Mouse (Mus musculus) small intestine, adult 2 months (tissue): Measurements from ENCODE around the gene Tex13c2. TPM values are rescaled to one million over a fixed set of nuclear protein-coding genes. Genes with fewer than 3 reads are reported as not detected.

Experiments
- H3K27ac ChIP-seq: fragments of 200-500 bp; 2 replicates; pipeline ENCODE4 v1.5.1; 2012; ENCODE audit warnings: low read depth, low read length, control low read depth, inconsistent platforms; ENCODE audit not compliant: insufficient read depth
- H3K27me3 ChIP-seq: fragments of 200-500 bp; 2 replicates; pipeline ENCODE4 v1.6.1; 2012; ENCODE audit warnings: mild to moderate bottlenecking, moderate library complexity, low read length, inconsistent platforms; ENCODE audit not compliant: control insufficient read depth, insufficient read depth
- H3K36me3 ChIP-seq: fragments of 200-500 bp; 2 replicates; pipeline ENCODE4 v1.6.1; 2012; ENCODE audit warnings: mild to moderate bottlenecking, low read length, control low read depth, inconsistent platforms; ENCODE audit not compliant: control insufficient read depth, insufficient read depth
- H3K4me1 ChIP-seq: fragments of 200-500 bp; 2 replicates; pipeline ENCODE4 v1.6.1; 2012; ENCODE audit warnings: low read length, inconsistent platforms, mixed read lengths; ENCODE audit not compliant: control insufficient read depth, insufficient read depth, insufficient read length
- H3K4me3 ChIP-seq: fragments of 200-500 bp; 2 replicates; pipeline ENCODE4 v1.5.1; 2012; ENCODE audit warnings: low read depth, mild to moderate bottlenecking, control low read depth, inconsistent platforms, low read length, moderate library complexity
- CTCF ChIP-seq: fragments of 200-500 bp; IDR thresholded peaks from 2 replicates; pipeline ENCODE4 v1.5.1; 2012; ENCODE audit warnings: low read depth, mild to moderate bottlenecking, control low read depth, inconsistent platforms, low read length, moderate library complexity, mixed read lengths; ENCODE audit not compliant: insufficient replicate concordance, insufficient read length; ENCODE audit errors: extremely low read depth
- POLR2A ChIP-seq: fragments of 200-500 bp; IDR thresholded peaks from 2 replicates; pipeline ENCODE4 v1.6.1; 2012; ENCODE audit warnings: low read depth, mild to moderate bottlenecking, control low read depth, inconsistent platforms, low read length, moderate library complexity
- WGBS: fragments of 180-500 bp; shearing (Covaris S2); methylation state at CpG from one replicate; pipeline ENCODE4 v1.1.7; 2018; 5-methylcytosine and 5-hydroxymethylcytosine counted together
- polyA plus RNA-seq: library from polyadenylated mRNA; depleted of rRNA; stranded (reverse); fragments of >200 nt; gene quantifications from 2 replicates; pipeline ENCODE4 v1.2.3, GENCODE M21; 2012; rRNA removed

Gene Tex13c2
- polyA plus RNA-seq, 1 experiment: not detected

DNA sequence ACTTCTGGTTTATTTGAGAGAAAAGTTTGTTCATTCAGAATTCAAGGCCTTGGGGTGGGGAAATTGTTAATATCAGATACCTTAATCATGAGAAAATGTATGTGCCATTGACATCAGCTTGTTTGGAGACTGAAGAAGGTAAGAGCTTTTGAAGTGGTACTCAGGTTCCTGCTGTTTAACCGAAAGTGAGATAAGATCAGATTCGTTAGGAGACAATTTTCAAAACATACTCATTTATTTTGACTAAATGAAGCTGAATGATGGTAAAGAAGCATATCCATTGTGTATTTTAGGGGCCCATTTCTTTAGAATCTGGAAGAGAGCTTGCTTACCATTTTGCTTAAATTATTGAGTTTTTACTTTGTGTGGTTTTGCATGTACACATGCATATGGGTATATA is 21.6 kb downstream of the Tex13c2 start:
- WGBS: 77% methylated on average over 2 of the region's 2 CpGs
- no peaks in the 10 kb centered on the region for H3K4me1 ChIP-seq
- no peak for TF ChIP-seq POLR2A
- no peak for TF ChIP-seq CTCF
- H3K4me3 ChIP-seq: no peak overlapping the region
- H3K27me3 ChIP-seq: no peaks in the 10 kb centered on the region
- no peak overlapping the region for H3K27ac ChIP-seq
- no peaks in the 10 kb centered on the region for H3K36me3 ChIP-seq

- Histone ChIP-seq H3K27ac (no peak overlapping the region), H3K27me3 (no peaks in the 10 kb centered on the region)
- TF ChIP-seq POLR2A (no peak), CTCF (no peak)
Measured at GRCm38 (mm10) chrX:42512567-42512966, 23.1 kb downstream of the Tex13c2 start.

GRCm38 (mm10) chrX:42522868-42523267 is 33.4 kb downstream of the Tex13c2 start:
- Histone ChIP-seq H3K4me1 (no peaks in the 10 kb centered on the region), H3K4me3 (no peak overlapping the region), H3K27me3 (no peaks in the 10 kb centered on the region), H3K27ac (no peak overlapping the region), H3K36me3 (no peaks in the 10 kb centered on the region)
- 84% methylated on average over 2 of the region's 2 CpGs for WGBS
- TF ChIP-seq POLR2A (no peak), CTCF (no peak)

More at GRCm38 (mm10) chrX:42512567-42512966, 23.1 kb downstream of the Tex13c2 start:
- Histone ChIP-seq H3K4me3 (no peak overlapping the region), H3K4me1 (no peaks in the 10 kb centered on the region), H3K36me3 (no peaks in the 10 kb centered on the region)

DNA sequence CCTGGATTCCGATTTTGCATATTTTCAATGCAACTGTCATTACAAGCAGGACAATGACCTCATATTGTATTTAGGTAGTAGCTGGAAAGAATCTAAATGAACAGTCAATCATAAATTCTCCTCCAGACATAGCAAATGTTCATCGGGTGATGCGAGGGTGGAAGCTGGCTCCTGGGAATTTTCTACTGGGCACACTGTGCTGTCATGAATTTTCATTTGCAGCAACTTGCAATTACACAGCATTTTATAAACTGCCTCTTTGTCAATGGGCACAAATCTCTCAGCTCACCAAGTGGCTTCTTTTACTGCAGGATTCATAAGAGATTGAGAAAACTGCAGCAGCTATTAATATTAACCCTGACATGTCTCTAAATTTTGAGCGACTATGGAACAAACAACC is 41.2 kb downstream of the Tex13c2 start:
- Histone ChIP-seq H3K27me3 (no peaks in the 10 kb centered on the region), H3K4me1 (no peaks in the 10 kb centered on the region), H3K27ac (no peak overlapping the region), H3K4me3 (no peak overlapping the region), H3K36me3 (no peaks in the 10 kb centered on the region)
- no peak for TF ChIP-seq POLR2A
- TF ChIP-seq CTCF: no peak
- 82% methylated on average over 4 of the region's 4 CpGs for WGBS

DNA sequence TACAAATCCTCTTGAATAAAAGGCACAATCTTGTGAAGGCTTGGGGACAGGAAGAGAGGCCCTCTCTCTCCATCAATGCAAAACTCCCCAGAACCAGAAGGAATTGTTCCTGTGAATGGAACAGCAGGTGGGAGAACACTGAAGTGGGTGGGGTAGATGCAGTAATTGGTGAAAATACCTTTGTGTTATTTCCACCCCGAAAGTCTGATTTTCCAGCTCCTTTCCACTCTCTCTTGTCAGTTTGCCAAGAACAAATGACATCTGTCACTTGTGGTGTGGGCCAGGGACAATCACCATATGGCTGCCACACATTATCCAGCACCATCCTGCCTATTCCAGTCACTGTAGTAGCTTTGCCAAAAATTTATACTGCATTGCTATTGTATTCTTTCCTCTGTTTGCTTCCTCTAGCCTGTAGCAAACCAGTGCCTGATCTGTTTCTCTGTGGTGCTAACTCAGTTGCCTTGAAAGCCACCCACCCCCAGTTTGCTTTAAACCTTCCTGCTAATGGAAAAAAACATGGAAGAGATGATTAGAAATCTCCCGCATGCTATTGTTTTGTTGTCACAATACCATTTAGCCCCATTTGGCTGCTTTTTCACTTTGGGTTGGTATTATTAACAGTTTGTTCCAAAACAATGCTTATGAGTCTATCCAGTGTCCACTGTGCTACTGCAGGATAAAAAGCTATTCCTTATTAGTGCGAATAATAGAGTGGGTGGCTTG is 50.7 kb downstream of the Tex13c2 start:
- Histone ChIP-seq H3K4me1 (no peaks in the 10 kb centered on the region), H3K4me3 (no peak overlapping the region), H3K27ac (no peak overlapping the region), H3K36me3 (no peaks in the 10 kb centered on the region), H3K27me3 (no peaks in the 10 kb centered on the region)
- WGBS: 28% methylated on average over 3 of the region's 3 CpGs
- TF ChIP-seq CTCF: no peak
- TF ChIP-seq POLR2A: no peak

GRCm38 (mm10) chrX:42540756-42541053 is 51.2 kb downstream of the Tex13c2 start:
- Histone ChIP-seq H3K4me3 (no peak overlapping the region), H3K27ac (no peak overlapping the region), H3K27me3 (no peaks in the 10 kb centered on the region), H3K36me3 (no peaks in the 10 kb centered on the region), H3K4me1 (no peaks in the 10 kb centered on the region)
- 15% methylated on average over 5 of the region's 5 CpGs for WGBS
- no peak for TF ChIP-seq CTCF
- TF ChIP-seq POLR2A: no peak

Other genes with a start within 250 kb of the Tex13c2 start
- 0.46 and 0.49 TPM in 2 replicates for gene Sh2d1a, start 12.8 kb downstream of the Tex13c2 start, polyA plus RNA-seq